Mouse (Mus musculus) CD4-positive helper T cell, adult 2 months (primary cell): ENCODE measurements around the gene Slc17a2.
"Not testable (repeated sequence)": the region's sequence is repeated elsewhere in the genome, so short reads cannot be mapped to it uniquely, and the experiment has no call there.

Experiments
- DNase-seq: peaks from one replicate; pipeline ENCODE4 v3.0.0-alpha.2; 2012; ENCODE audit warnings: low read depth, missing footprints, low spot score

Gene Slc17a2

GRCm38 (mm10) chr13:23806422-23807052, at the start of gene Slc17a2:
TSS of gene Slc17a2 (plus strand) at chr13:23806993.
- no peak for DNase-seq

GRCm38 (mm10) chr13:23757211-23757773, 49.5 kb upstream of the Slc17a2 start:
- peak; percentile 49 for DNase-seq

GRCm38 (mm10) chr13:23757921-23758320, 48.9 kb upstream of the Slc17a2 start:
- DNase-seq = no peak

GRCm38 (mm10) chr13:23759251-23759771, 47.5 kb upstream of the Slc17a2 start:
- DNase-seq = no peak

GRCm38 (mm10) chr13:23759916-23760239, 46.9 kb upstream of the Slc17a2 start:
- DNase-seq = peak; percentile 54

- DNase-seq = peak; percentile 41
Observed at GRCm38 (mm10) chr13:23760240-23760971, 46.4 kb upstream of the Slc17a2 start.

GRCm38 (mm10) chr13:23760972-23761864, 45.6 kb upstream of the Slc17a2 start, which contains the start of gene Hist1h4a:
TSS of gene Hist1h4a (minus strand) at chr13:23761230.
- peak; percentile 98 for DNase-seq

- peak; percentile 91 for DNase-seq
Observed at GRCm38 (mm10) chr13:23761871-23762821, 44.6 kb upstream of the Slc17a2 start, which contains the start of gene Hist1h3a. TSS of gene Hist1h3a (minus strand) at chr13:23762386.

- no peak for DNase-seq
Observed at GRCm38 (mm10) chr13:23763242-23763585, 43.6 kb upstream of the Slc17a2 start.

GRCm38 (mm10) chr13:23763586-23764323, 43.0 kb upstream of the Slc17a2 start, which contains the start of gene Hist1h1a:
TSS of gene Hist1h1a (plus strand) at chr13:23763666.
- peak; percentile 91 for DNase-seq

GRCm38 (mm10) chr13:23764324-23765171, 42.2 kb upstream of the Slc17a2 start:
- DNase-seq = no peak

- no peak for DNase-seq
Observed at GRCm38 (mm10) chr13:23765172-23765513, 41.6 kb upstream of the Slc17a2 start.

GRCm38 (mm10) chr13:23766772-23767171, 40.0 kb upstream of the Slc17a2 start:
- DNase-seq = no peak

- no peak for DNase-seq
Observed at GRCm38 (mm10) chr13:23768834-23769397, 37.9 kb upstream of the Slc17a2 start.

- DNase-seq = not testable (repeated sequence)
Observed at GRCm38 (mm10) chr13:23769613-23770012, 37.2 kb upstream of the Slc17a2 start, which contains the start of gene Trim38. TSS of gene Trim38 (plus strand) at chr13:23769913.

- no peak for DNase-seq
Observed at GRCm38 (mm10) chr13:23772561-23773313, 34.1 kb upstream of the Slc17a2 start.

GRCm38 (mm10) chr13:23778339-23778738, 28.5 kb upstream of the Slc17a2 start:
- no peak for DNase-seq

- no peak for DNase-seq
Observed at GRCm38 (mm10) chr13:23779025-23779424, 27.8 kb upstream of the Slc17a2 start.
